Mouse (Mus musculus): ENCODE data around the gene Znhit2.
A peak's percentile ranks its signal among the peaks of the same experiment; 100 is the strongest.

The Znhit2 gene

DNA sequence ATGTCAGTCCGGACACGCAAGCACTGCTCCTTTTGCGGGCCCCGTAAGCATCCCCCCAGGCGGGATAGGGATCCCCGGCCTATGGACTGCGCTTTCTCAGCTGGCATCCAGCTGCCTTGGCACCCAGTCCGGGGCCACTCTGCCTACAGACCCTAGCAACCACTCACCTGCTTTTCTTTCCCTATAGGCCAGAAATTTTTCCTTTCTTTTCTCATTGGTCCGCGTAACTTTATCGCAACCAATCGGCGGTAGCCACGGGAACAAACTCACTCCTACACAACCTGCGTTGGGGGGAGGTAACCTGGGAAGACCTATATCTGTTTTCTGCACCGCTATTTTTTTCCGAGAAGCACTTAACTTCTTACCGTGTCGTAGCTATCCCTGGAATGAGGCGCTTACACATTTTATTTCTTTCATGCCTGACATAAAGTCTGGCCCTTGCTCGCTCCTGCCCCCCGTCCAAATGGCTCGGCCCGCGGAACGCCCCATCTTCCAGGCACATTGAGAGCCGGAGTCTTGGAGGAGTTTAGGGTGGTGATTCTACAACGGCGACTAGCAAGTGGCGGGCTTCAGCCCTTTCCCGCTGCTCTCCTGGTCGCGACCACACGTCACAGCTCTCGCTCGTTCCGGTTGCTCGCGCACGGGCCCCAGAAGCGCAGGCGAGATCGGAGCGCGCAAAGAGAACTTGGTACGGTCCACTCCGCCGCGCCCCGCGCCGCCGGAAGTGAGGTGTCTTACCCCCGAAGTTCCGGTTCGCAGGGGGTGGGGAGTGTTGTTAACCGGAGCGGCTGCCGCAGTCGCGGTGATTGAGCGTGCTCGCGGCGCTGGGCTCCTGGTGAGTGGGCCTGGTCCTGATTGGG is 14.5 kb upstream of the Znhit2 start, which contains the start of gene Syvn1:
Gene Syvn1, plus strand, starts transcription at position 283 of the 860 bp plus-strand sequence.
- peak; percentile 80 to 88 for DNase-seq (ENCODE audit: low read depth in 2 of 2, low spot score in 2 of 2)

- no peak for DNase-seq (ENCODE audit: low read depth in 2 of 2, low spot score in 2 of 2)
These were observed 13.7 kb upstream of the Znhit2 start for GRCm38 (mm10) chr19:6047154-6047898.

GRCm38 (mm10) chr19:6047899-6048166 is 13.2 kb upstream of the Znhit2 start:
- DNase-seq (ENCODE audit: low read depth in 2 of 2, low spot score in 2 of 2): no peak

GRCm38 (mm10) chr19:6048681-6049410 is 12.1 kb upstream of the Znhit2 start:
- no peak for DNase-seq (ENCODE audit: low read depth in 2 of 2, low spot score in 2 of 2)

DNA sequence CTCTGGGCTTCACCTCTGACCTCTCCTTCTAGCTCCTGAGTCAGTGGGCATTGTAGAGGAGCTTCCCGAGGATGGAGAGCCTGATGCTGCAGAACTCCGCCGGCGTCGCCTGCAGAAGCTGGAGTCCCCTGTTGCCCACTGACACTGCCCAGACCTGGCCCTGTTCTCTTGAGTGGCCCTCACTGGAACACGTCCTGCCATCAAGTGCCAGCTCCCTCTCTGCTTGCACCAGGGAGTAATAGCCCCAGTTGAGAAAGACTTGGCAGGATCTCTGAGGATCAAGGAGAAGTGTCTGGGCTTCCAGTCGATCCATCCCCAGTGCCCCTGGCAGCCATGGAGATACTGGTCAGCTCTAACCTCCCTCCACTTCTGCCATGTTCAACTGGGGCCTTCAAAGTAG is 8.5 kb upstream of the Znhit2 start:
- DNase-seq (ENCODE audit: low read depth in 2 of 2, low spot score in 2 of 2): no peak

GRCm38 (mm10) chr19:6054296-6054695 is 6.7 kb upstream of the Znhit2 start:
- no peak for DNase-seq (ENCODE audit: low read depth in 2 of 2, low spot score in 2 of 2)

DNA sequence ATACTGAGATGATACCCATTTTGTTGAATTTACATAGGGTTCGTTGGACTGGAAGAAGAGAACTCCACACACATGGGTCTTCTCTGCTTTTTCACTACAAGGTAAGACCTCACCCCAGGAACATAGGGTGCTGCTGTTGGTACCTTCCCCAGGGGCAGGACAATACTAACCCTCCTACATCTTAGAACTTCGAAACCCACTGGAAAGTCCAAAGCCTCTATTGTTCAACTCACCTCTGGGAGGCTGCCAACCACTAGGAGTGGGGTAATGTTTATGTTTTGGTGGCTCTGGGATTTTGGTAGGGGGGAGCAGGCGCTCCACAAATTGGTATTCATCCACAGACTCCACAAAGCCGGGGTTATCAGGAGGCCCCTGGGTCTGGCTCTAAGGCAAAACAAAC is 4.3 kb upstream of the Znhit2 start:
- no peak for DNase-seq (ENCODE audit: low read depth in 2 of 2, low spot score in 2 of 2)

DNA sequence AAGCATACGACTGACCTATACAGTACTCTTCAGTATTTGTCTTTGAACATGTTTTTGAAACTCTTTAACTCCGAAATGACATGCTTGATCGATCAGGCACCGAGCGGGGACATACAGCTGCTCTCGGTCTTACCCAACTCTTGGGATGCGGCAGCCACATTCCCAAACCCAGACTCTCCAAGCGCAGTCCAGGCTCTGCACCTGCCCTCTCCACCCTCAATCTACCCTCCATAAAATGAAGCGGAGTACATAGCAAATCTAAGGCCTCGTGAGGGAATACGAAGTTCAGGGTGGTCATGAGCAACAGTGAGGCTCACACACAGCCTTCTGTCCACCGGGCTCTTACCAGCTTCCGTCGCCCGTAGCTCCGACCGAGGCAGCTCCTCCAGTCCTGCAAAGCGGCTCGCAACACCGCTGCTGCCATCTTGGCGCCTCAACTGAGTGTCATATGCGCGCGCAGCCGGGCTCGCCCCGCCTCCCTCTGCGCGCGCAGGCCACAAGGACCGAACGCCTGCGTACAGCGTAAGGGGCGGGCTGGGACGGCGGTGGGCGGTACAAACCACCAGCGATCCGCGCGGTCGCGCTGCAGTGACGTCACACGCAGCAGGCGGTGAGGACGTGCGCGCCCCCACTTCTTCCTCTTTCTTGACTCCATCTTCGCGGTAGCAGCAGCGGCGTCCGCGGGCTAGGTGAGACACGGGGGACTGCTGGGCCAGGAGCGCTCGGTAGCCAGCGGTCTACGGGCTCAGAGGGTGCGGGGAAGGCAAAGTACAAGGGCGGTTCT is 3.5 kb upstream of the Znhit2 start, which contains the start of the genes Mrpl49 and Fau:
Gene Mrpl49, minus strand, starts transcription at position 473 of the 784 bp plus-strand sequence.
Gene Fau, plus strand, starts transcription at position 532 of the 784 bp plus-strand sequence.
- DNase-seq (ENCODE audit: low read depth in 2 of 2, low spot score in 2 of 2): peak; percentile 98 to 99

DNA sequence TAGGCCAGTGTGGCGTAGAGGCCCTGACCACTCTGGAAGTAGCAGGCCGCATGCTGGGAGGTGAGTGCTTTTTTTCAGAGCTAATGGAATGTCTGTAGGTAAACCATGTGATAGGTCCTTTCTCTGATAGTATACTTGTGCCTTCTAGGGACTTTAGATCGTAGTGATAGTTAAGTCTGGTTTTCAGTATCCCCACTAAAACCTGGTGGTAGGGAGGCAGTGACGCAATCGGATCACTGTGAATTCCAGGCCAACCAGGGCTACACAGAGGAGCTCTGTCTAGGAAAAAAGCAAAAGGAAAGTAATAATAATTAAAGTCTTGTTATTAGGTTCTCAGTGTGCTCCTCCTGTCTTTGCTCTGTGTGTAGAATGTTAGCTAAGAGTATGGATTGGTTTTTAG is 2.5 kb upstream of the Znhit2 start:
- no peak for DNase-seq (ENCODE audit: low read depth in 2 of 2, low spot score in 2 of 2)

- DNase-seq (ENCODE audit: low read depth in 2 of 2, low spot score in 2 of 2): no peak
These were observed 2.0 kb upstream of the Znhit2 start for GRCm38 (mm10) chr19:6058966-6059365.

DNA sequence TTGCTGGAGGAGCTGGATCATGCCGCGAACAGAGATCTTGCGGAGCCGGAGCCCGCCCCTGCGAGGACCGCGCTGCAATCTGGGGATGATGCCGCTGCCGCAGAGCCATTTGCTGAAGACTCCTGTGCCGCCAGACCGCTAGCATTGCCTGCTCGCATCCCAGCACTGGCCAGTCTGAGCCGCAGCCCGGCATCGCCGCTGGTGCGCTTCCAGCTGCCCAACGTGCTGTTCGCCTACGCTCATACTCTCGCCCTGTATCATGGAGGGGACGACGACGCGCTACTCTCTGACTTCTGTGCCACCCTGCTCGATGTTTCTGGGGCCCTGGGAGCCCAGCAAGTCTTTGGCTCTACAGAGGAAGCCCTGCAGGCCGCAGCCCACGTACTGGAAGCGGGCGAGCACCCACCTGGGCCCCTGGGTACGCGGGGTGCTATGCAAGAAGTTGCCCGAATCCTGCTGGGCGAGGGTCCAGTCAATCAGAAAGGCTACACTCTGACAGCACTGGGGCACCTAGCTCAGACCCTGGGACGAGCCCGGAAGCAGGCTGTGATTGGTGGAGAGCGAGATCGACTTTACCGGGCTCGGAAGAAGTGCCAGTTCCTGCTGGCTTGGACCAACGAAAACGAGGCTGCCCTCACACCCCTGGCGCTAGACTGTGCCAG is 780 bp downstream of the Znhit2 start:
- peak; percentile 35 to 36 for DNase-seq (ENCODE audit: low read depth in 2 of 2, low spot score in 2 of 2)

DNA sequence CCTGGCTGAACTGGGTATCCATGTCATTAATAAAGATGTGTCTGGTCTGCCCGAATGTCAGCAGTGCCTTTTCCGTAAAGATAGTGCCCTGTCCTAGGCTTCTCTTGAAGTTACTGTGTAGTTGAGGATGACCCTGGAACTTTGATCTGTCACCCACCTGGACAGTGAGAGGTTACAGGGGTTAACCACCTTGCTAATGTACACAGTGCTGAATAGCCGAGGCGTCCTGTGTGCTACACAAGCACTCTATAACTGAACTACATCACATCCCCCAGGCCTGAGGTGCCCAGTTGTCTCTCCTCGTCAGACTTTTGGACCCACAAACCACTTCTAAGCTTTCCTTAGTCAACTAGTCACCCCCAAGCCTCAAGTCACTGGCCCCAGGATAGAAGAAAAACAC is 1.4 kb downstream of the Znhit2 start:
- DNase-seq (ENCODE audit: low read depth in 2 of 2, low spot score in 2 of 2): no peak

DNA sequence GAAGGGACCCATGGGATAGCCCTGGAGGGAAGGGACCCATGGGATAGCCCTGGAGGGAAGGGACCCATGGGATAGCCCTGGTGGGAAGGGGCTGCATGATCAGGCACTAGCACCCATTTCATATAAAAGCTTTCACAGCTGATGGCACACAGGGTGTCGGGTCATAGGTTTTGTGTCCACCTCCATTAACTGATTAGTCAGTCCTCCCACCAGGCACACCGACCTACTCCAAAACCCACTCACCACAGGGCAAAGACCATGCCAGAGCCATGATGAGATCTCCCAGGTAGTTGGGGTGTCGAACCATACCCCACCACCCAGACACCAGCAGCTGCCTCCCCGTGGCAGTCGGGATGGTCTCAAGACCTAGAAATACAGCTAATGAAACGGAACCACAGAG is 2.1 kb downstream of the Znhit2 start:
- no peak for DNase-seq (ENCODE audit: low read depth in 2 of 2, low spot score in 2 of 2)

- DNase-seq (ENCODE audit: low read depth in 2 of 2, low spot score in 2 of 2): no peak
These were observed 5.6 kb downstream of the Znhit2 start for GRCm38 (mm10) chr19:6066571-6066970.

DNA sequence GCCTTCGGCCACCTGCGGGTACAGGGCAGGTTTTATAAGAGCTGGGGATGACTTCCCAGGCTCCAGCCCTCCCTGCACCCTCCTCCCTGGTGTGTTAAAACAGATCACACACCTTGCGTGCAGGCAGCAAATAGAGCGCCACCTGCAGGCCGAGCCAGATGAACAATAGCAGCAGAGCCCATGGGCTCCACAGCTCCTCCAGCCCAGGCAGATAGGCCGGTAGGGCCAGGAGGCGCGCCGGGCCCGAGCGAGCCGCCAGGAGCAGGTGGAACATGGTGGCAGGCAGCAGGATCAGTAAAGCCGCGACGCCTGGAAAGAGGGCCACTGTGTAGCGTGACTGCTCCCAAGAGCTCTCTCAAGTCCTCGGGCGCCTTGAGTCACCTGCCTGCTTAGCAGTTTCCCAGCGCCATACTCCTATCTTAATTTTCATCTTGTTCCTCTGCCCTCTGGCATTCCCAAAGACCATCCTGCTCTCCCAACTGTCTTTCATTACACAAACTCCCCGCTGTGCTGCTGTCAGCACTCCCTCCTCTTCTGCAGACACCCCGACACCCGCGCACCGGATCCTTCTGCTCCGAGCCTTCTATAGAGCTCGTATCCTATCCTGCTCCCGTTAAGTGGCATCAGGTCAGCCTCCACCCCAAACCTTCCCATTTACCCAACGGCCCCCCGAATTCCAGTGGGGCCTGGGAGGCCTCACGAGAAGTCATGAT is 6.2 kb downstream of the Znhit2 start:
- peak; percentile 79 to 89 for DNase-seq (ENCODE audit: low read depth in 2 of 2, low spot score in 2 of 2)

- peak; percentile 84 to 85 for DNase-seq (ENCODE audit: low read depth in 2 of 2, low spot score in 2 of 2)
These were observed 6.9 kb downstream of the Znhit2 start, which contains the start of gene Tm7sf2 for GRCm38 (mm10) chr19:6067724-6068415. Tm7sf2 (minus strand) TSS chr19:6068373.

GRCm38 (mm10) chr19:6068951-6069350 is 8.0 kb downstream of the Znhit2 start:
- DNase-seq (ENCODE audit: low read depth in 2 of 2, low spot score in 2 of 2): peak in 1 of 2 experiments; percentile 19

GRCm38 (mm10) chr19:6069851-6070250 is 8.9 kb downstream of the Znhit2 start:
- DNase-seq (ENCODE audit: low read depth in 2 of 2, low spot score in 2 of 2): no peak

All from CD8-positive naive resting alpha-beta T cell, adult 2 months (primary cell).